27 mouse cellular contexts compared by ENCODE assay signal in genomic region chr13:90212390-90212789, GRCm38 (mm10).
"Had no signal": no experiment of that assay in that cellular context is flagged by ENCODE, and none has a peak within 500 bp of the region (broad histone marks: within the 10 kb centered on the region; RNA-seq: fewer than 3 reads in every experiment).

No protein-coding gene starts in this region.

- H3K9ac ChIP-seq: limb, embryonic 12.5 days; limb, embryonic 13.5 days; limb, embryonic 15.5 days; liver, embryonic 12.5 days; liver, embryonic 13.5 days; liver, embryonic 14.5 days; liver, embryonic 15.5 days; liver, postnatal 0 days; lung, embryonic 14.5 days; lung, embryonic 15.5 days; midbrain, embryonic 12.5 days; midbrain, embryonic 13.5 days; midbrain, embryonic 15.5 days had no signal

- DNase-seq: left cerebral cortex, postnatal 4 days; liver; liver, embryonic 13.5 days; liver, postnatal 0 days; lung, adult 18-20 months; lung, adult 2 months; lung, embryonic 14.5 days; lung, postnatal 10 days; lung, postnatal 14 days; lung, postnatal 36 days; lung, postnatal 4 days; midbrain, embryonic 14.5 days had no signal

- H3K9me3 ChIP-seq: limb, embryonic 10.5 days; limb, embryonic 12.5 days; limb, embryonic 13.5 days; limb, embryonic 15.5 days; liver, embryonic 13.5 days; liver, embryonic 15.5 days; lung, embryonic 15.5 days; midbrain, embryonic 10.5 days; midbrain, embryonic 12.5 days; midbrain, embryonic 13.5 days; midbrain, embryonic 15.5 days had no signal

- H3K36me3 ChIP-seq: limb, embryonic 10.5 days; limb, embryonic 12.5 days; limb, embryonic 13.5 days; limb, embryonic 15.5 days; liver, embryonic 12.5 days; liver, embryonic 13.5 days; liver, embryonic 15.5 days; lung, embryonic 15.5 days; midbrain, embryonic 10.5 days; midbrain, embryonic 12.5 days; midbrain, embryonic 13.5 days; midbrain, embryonic 15.5 days had no signal

- H3K27me3 ChIP-seq: limb, embryonic 12.5 days; limb, embryonic 13.5 days; limb, embryonic 15.5 days; liver, embryonic 12.5 days; liver, embryonic 13.5 days; liver, embryonic 15.5 days; lung, embryonic 15.5 days; megakaryocyte, embryonic 14.5 days; midbrain, embryonic 12.5 days; midbrain, embryonic 13.5 days; midbrain, embryonic 15.5 days had no signal

- H3K4me3 ChIP-seq: limb, embryonic 10.5 days; limb, embryonic 12.5 days; limb, embryonic 13.5 days; limb, embryonic 15.5 days; liver, embryonic 12.5 days; liver, embryonic 13.5 days; liver, embryonic 15.5 days; lung, embryonic 15.5 days; megakaryocyte, embryonic 14.5 days; midbrain, embryonic 10.5 days; midbrain, embryonic 12.5 days; midbrain, embryonic 13.5 days; midbrain, embryonic 15.5 days; myocyte had no signal

- H3K4me1 ChIP-seq: limb, embryonic 10.5 days; limb, embryonic 12.5 days; limb, embryonic 13.5 days; limb, embryonic 15.5 days; liver, embryonic 12.5 days; liver, embryonic 13.5 days; liver, embryonic 15.5 days; lung, embryonic 15.5 days; megakaryocyte, embryonic 14.5 days; midbrain, embryonic 10.5 days; midbrain, embryonic 12.5 days; midbrain, embryonic 13.5 days; midbrain, embryonic 15.5 days had no signal

- H3K27ac ChIP-seq: limb, embryonic 10.5 days; limb, embryonic 12.5 days; limb, embryonic 13.5 days; limb, embryonic 15.5 days; liver, embryonic 12.5 days; liver, embryonic 13.5 days; liver, embryonic 14.5 days; liver, embryonic 15.5 days; lung, embryonic 15.5 days; macrophage; midbrain, embryonic 10.5 days; midbrain, embryonic 12.5 days; midbrain, embryonic 13.5 days; midbrain, embryonic 15.5 days had no signal
